Mouse (Mus musculus): Measurements from ENCODE around the gene Hivep3. TPM values are rescaled to one million over a fixed set of nuclear protein-coding genes. Genes with fewer than 3 reads are reported as not detected.

Gene Hivep3
- polyA plus RNA-seq, 1 experiment = 29.4 TPM

- DNase-seq (ENCODE audit: low spot score) = no peak
Measured at GRCm38 (mm10) chr4:120011788-120012187, 278.2 kb downstream of the Hivep3 start.

GRCm38 (mm10) chr4:120012891-120013290 lies 279.3 kb downstream of the Hivep3 start:
- DNase-seq (ENCODE audit: low spot score) = no peak

GRCm38 (mm10) chr4:120018426-120018825 lies 284.8 kb downstream of the Hivep3 start:
- DNase-seq (ENCODE audit: low spot score) = no peak

- DNase-seq (ENCODE audit: low spot score) = no peak
Measured at GRCm38 (mm10) chr4:120022392-120022791, 288.8 kb downstream of the Hivep3 start.

- DNase-seq (ENCODE audit: low spot score) = no peak
Measured at GRCm38 (mm10) chr4:120023221-120023840, 289.7 kb downstream of the Hivep3 start.

- DNase-seq (ENCODE audit: low spot score) = no peak
Measured at GRCm38 (mm10) chr4:120024071-120024470, 290.5 kb downstream of the Hivep3 start.

- no peak for DNase-seq (ENCODE audit: low spot score)
Measured at GRCm38 (mm10) chr4:120027671-120028070, 294.1 kb downstream of the Hivep3 start.

GRCm38 (mm10) chr4:120029937-120030336 lies 296.4 kb downstream of the Hivep3 start:
- DNase-seq (ENCODE audit: low spot score) = no peak

GRCm38 (mm10) chr4:120032320-120032983 lies 298.9 kb downstream of the Hivep3 start:
- peak; percentile 48 for DNase-seq (ENCODE audit: low spot score)

- DNase-seq (ENCODE audit: low spot score) = no peak
Measured at GRCm38 (mm10) chr4:120032984-120033355, 299.4 kb downstream of the Hivep3 start.

- no peak for DNase-seq (ENCODE audit: low spot score)
Measured at GRCm38 (mm10) chr4:120036294-120036693, 302.7 kb downstream of the Hivep3 start.

GRCm38 (mm10) chr4:120037007-120037406 lies 303.4 kb downstream of the Hivep3 start:
- no peak for DNase-seq (ENCODE audit: low spot score)

- DNase-seq (ENCODE audit: low spot score) = no peak
Measured at GRCm38 (mm10) chr4:120041520-120041919, 307.9 kb downstream of the Hivep3 start.

- no peak for DNase-seq (ENCODE audit: low spot score)
Measured at GRCm38 (mm10) chr4:120042480-120042879, 308.9 kb downstream of the Hivep3 start.

GRCm38 (mm10) chr4:120044612-120045011 lies 311.0 kb downstream of the Hivep3 start:
- no peak for DNase-seq (ENCODE audit: low spot score)

GRCm38 (mm10) chr4:120045131-120045537 lies 311.6 kb downstream of the Hivep3 start:
- no peak for DNase-seq (ENCODE audit: low spot score)

- no peak for DNase-seq (ENCODE audit: low spot score)
Measured at GRCm38 (mm10) chr4:120045871-120046270, 312.3 kb downstream of the Hivep3 start.

- no peak for DNase-seq (ENCODE audit: low spot score)
Measured at GRCm38 (mm10) chr4:120047060-120047459, 313.5 kb downstream of the Hivep3 start.

- no peak for DNase-seq (ENCODE audit: low spot score)
Measured at GRCm38 (mm10) chr4:120048274-120048673, 314.7 kb downstream of the Hivep3 start.

GRCm38 (mm10) chr4:120049857-120050256 lies 316.3 kb downstream of the Hivep3 start:
- no peak for DNase-seq (ENCODE audit: low spot score)

GRCm38 (mm10) chr4:120052481-120052880 lies 318.9 kb downstream of the Hivep3 start:
- DNase-seq (ENCODE audit: low spot score) = no peak

- DNase-seq (ENCODE audit: low spot score) = no peak
Measured at GRCm38 (mm10) chr4:120053026-120054005, 319.7 kb downstream of the Hivep3 start.

Measured in urinary bladder, adult 2 months (tissue).